Mouse (Mus musculus) embryonic stem cell, embryonic (primary cell): ENCODE measurements around the gene Sec24b.

Experiments
- CTCF ChIA-PET, 4 experiments: fragments of 300-600 bp in 2 of 4; fragments of 350-600 bp in 2 of 4; sonication (Branson Sonifier 250); formaldehyde crosslinking; loops; one replicate each; lab custom pipeline; 2022; ENCODE audit warnings: inconsistent platforms in 2 of 4; lab: Charles Lee
- POLR2A ChIA-PET, 4 experiments: fragments of 300-600 bp in 2 of 4; fragments of 350-600 bp in 2 of 4; sonication (Branson Sonifier 250); formaldehyde crosslinking; loops; one replicate each; lab custom pipeline; 2022; ENCODE audit warnings: antibody characterized with exemption in 4 of 4, inconsistent platforms in 1 of 4; lab: Charles Lee

Sec24b gene

DNA sequence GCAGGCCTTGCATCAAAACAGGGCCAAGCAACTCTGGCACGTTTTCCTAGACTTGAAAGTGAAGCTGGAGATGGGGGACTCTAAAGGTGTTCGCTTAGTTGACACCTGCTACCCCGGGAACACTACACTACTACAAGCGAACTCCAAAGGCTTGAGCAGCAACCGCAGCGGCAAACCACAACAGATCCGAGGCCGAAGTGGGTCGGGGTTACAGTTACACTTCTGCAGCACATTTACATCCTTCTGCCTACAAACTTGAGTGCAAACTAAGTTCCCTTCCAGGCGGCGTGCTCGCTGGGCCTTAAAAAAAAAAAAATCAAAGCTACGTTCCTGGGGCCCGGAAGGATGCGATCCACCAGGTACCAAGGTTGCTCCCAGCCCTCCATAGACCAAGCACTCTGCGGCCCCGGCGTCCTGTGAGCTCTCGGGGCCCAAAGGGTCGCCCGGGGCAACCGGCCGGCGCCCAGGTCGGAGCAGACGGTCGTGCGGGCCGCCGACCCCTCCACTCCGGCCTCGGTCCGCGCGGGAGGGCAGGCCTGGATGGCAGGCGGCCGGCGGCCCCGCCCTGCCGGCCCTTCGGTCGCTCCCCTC, 1.5 kb downstream of the Sec24b start:
- ChIA-PET CTCF (interaction anchor here in 3 of 4 experiments (0.6 to 1.6 kb wide), 8 partner anchors 8 to 851 kb away, joined by 3 to 7 read pairs (median 4); no protein-coding TSS in a partner anchor), POLR2A (interaction anchor here in 3 of 4 experiments (0.6 to 1.4 kb wide), 12 partner anchors 8 to 1632 kb away, joined by 3 to 6 read pairs (median 3); no protein-coding TSS in a partner anchor)

DNA sequence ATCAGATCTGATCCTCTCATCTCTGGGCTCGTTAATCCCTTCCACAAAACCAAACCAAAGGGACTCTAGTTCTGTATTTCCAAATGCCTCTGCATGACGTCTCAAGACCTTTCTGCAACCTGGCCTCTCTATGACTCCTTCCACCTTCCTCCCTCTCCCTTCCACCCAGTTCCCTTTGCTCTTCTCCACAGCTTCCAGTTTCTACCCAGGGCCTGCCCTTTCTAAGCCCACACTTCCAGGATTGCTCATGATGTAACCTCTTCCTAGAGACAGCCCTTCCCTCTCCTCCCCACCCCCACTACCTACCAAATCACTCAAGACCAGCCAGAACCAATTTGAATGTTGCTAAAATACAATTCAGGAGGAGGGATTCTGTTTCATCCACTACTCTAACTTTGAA, 2.9 kb downstream of the Sec24b start:
- CTCF ChIA-PET = no interaction called here
- POLR2A ChIA-PET = no interaction called here

DNA sequence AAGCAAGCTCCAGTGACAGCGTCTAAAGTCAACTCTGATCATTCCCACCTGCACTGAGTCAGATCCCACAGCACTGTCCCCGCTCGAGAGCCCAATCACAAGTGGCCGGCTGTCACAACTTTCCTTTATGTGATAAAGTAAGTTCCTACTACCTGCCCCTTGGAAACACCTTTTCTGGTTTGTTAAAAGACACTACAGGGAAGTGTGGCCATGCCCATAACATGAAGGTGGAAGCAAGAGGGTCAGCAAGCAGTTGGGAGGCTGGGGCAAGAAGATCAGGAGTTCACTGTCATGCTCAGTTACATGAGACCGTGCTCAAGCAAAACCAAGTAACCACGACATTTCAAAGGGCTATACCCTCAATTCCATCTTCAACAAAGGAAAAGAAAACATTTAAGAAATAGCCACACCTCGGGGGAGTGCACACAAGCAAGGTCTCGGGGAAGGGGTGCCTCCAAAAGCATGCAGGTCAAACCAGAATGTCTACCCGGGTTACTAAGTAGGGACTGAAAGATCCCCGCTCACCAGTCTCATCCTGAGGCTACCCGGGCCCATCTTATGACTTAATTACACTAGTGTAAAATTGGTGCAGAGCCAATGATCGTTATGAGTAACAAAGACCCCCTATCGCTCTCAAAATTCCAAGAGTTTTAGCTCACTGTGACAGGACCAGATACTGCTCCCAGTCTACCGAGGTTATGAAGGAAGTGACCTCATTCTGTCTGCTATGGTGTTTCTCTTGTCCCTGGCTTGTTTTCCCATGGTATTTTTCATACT, 3.6 kb downstream of the Sec24b start:
- CTCF ChIA-PET = interaction anchor here in 1 of 4 experiments (0.9 kb wide), 1 partner anchor 43 kb away, joined by 3 read pairs; no protein-coding TSS in a partner anchor
- POLR2A ChIA-PET = no interaction called here

DNA sequence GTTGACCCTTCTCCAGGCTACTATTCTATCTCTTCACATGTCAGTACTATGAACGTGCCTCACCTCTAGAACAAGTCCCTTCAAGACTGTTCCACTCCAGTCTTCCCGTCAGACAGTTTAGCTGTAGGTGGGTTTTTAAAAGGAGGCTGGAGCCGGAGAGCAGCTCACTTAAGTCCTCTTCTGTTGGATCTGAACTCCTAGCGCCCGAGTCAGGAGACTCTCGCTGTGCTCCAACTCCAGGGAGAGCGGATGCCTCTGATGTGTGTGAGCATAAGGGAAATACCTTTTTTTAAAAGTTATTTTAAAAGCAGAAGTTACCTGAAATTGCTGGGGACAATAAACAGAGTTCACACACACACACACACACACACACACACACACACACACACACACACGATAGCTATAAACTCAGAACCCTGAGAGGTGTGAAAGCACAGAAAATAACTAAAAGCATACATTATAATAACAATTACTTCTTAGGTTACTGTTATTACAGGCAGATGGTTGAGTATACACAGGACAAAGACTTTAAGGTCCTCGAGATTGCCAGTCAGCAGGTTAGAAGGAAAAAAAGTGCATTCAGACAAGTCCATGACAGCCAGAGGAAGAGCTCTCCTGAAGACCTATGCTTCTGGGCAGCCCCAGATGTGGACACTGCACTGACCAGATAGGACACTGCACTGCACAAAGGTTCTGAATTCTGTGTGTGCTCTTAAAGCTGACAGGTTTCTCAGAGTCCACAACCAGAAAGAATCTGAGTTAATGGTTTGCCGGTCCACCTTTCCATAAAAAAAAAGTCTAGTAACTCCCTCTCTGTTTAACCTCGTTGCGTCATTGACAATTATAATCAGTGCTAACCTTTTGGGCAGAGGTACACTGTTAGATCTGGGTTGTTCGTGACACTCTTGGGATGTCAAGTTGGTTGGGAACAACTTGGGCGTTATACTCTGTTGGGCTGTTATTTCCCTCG, 5.7 kb downstream of the Sec24b start:
- ChIA-PET POLR2A (no interaction called here), CTCF (interaction anchor here in 2 of 4 experiments (0.7 to 1.6 kb wide), 2 partner anchors 137 to 615 kb away, joined by 3 to 4 read pairs; no protein-coding TSS in a partner anchor)

DNA sequence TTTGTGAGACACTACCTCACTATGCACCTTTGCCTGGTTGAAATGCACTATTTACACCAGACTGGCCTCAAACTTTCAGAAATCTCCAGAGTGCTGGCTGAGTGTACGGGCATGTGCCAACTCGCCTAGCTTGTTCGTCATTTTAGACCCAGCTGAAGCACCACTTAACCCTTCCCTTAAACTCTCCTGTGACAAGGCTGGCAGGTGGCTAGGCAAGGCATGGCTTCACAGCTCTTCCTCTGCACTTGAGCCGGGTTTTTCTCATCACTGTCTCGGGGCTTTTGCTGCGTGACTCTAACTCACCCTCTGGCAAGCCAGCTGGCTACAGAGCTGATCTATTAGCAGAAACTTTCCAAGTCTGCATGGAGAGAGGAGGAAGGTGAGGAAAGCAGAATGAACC, 6.8 kb downstream of the Sec24b start:
- POLR2A ChIA-PET = interaction anchor here in 1 of 4 experiments (0.6 kb wide), 1 partner anchor 837 kb away, joined by 3 read pairs; no protein-coding TSS in a partner anchor
- CTCF ChIA-PET = interaction anchor here in 1 of 4 experiments (1.6 kb wide), 1 partner anchor 136 kb away, joined by 3 read pairs; no protein-coding TSS in a partner anchor

DNA sequence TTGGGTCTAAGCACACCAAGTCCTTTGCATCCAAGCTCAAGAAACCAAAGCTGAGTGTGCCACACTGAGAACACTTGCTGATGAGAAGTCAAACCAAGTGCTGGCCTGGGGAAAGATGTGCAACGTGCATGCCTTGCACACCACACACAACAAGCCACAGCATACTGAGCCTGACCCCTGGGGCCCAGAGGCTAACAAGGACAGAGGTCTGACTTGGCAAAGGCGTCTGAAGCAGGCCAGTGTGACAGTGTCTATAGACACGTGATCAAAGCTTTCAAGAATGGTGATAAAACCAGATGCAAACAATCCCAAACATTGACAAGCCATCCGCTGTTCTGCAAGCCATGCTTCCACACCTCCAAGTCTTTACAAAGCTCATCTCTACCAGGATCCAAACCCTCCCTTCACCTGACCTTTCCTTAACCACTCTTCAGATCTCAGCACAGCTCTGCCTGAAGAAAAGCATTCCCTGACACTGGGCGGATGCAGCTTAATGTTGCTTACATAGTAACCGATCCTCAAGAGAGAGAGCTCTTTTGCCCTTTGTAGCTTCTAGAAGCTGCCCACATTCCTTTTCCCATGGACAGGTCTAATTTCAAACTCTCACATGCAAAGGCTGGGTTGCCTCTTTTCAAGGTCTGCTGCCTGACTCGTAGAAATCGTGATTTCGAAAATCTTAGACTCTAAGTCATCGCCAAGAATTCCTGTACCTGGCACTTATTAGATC, 7.8 kb downstream of the Sec24b start:
- ChIA-PET POLR2A (interaction anchor here in 2 of 4 experiments (1.2 to 3.2 kb wide), 5 partner anchors 12 to 52 kb away, joined by 3 to 10 read pairs (median 3); no protein-coding TSS in a partner anchor), CTCF (interaction anchor here in 1 of 4 experiments (0.7 kb wide), 1 partner anchor 111 kb away, joined by 3 read pairs; no protein-coding TSS in a partner anchor)

DNA sequence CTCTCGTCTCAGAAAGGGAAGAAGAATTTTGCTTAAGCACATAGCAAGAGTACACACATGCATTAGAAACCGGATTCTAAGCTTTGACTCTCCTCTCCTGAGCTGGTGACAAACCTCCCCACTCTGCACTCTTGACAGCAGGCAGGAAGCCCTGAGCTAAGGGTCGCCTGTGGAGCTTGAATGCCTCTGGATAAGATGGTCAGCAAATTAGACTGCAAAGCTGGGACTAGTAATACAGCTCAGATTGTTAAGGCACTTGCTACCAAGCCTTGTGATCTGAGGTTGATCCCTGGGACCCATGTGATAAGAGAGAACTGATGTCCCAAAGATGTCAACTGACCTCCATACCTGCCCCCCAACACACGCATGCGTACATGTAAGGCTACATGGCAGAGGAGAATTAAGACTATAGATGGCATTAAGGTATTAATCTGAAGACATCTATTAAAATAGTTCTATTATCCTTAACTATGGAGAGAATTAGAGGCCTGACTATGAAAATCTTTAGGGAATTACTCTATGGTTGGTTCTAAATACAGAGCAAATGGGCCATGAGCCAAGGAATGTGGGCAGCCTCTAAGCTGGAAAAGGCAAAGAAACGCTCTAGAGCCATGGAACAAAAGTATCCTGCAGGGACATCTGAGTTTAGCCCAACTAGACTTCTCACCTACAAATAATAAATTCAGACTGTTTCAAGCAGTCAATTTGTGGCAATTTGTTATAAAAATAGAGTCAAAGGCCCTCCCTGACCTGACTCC, 8.6 kb downstream of the Sec24b start:
- CTCF ChIA-PET = interaction anchor here in 2 of 4 experiments (0.8 to 1.9 kb wide), 2 partner anchors 8 to 176 kb away, joined by 3 to 7 read pairs; no protein-coding TSS in a partner anchor
- POLR2A ChIA-PET = interaction anchor here in 2 of 4 experiments (1.2 to 3.2 kb wide), 5 partner anchors 10 to 51 kb away, joined by 3 to 10 read pairs (median 3); no protein-coding TSS in a partner anchor

DNA sequence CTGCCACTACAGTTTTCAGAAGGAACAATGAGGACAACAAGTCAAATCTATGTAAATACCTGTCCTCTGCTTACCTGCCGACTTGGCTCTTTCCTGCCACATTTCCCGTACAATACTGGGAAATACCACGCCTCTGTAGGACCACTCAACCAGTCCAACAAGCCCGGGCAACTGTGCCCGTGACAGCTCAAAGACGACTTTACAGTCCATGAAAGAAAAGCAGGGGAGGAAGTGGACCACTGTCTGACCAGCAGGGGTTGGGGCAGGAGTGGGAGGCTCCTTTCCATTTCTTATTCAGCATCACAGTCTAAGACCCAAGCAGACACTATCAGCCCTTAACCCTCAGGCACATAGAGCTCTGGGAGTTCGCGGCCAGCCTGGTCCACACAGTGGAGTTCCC, 9.2 kb downstream of the Sec24b start:
- ChIA-PET CTCF (interaction anchor here in 2 of 4 experiments (0.8 to 1.9 kb wide), 2 partner anchors 8 to 176 kb away, joined by 3 to 7 read pairs; no protein-coding TSS in a partner anchor), POLR2A (interaction anchor here in 2 of 4 experiments (1.1 to 3.2 kb wide), 3 partner anchors 8 to 21 kb away, joined by 3 to 10 read pairs (median 4); no protein-coding TSS in a partner anchor)

DNA sequence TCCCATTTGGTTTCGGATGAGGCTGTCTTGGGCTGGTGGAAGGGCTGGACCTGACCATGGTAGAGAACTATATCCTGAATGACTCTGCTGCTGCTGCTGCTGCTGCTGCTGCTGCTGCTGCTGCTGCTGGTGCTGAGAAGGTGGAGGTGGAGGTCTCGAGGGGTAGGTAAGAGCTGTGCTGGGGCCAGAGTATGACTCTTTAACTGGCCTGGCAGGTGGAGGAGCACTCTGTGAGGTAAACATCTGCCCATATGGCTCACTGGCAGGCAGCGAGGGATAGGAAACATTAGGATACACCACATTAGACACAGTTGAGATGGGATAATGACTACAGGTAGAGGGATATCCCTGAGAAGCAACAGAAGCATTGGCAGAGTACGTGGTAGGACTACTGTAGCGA, 20.6 kb downstream of the Sec24b start:
- ChIA-PET CTCF (interaction anchor here in 1 of 4 experiments (0.6 kb wide), 1 partner anchor 34 kb away, joined by 3 read pairs; no protein-coding TSS in a partner anchor), POLR2A (interaction anchor here in 1 of 4 experiments (0.8 kb wide), 1 partner anchor 13 kb away, joined by 3 read pairs; no protein-coding TSS in a partner anchor)

DNA sequence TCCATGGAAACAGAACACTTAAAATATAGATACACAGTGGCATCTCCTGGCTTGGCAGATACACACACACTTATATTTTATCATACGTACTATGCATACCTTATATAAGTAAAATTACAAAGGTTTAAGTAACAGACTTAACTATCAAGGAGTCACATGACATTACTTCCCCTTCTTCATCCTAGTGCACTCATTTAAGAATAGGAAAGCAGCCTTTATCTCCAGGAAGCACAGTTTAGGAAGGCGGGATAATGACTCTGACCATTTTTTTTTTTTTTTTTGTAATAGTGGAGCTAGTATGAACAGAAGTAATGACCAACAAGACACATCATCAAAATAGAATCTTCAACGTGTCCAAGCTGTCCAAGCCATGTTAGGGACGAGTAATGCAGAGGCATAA, 21.3 kb downstream of the Sec24b start:
- ChIA-PET POLR2A (interaction anchor here in 1 of 4 experiments (1.3 kb wide), 1 partner anchor 13 kb away, joined by 3 read pairs; no protein-coding TSS in a partner anchor), CTCF (interaction anchor here in 1 of 4 experiments (0.6 kb wide), 1 partner anchor 35 kb away, joined by 3 read pairs; no protein-coding TSS in a partner anchor)

DNA sequence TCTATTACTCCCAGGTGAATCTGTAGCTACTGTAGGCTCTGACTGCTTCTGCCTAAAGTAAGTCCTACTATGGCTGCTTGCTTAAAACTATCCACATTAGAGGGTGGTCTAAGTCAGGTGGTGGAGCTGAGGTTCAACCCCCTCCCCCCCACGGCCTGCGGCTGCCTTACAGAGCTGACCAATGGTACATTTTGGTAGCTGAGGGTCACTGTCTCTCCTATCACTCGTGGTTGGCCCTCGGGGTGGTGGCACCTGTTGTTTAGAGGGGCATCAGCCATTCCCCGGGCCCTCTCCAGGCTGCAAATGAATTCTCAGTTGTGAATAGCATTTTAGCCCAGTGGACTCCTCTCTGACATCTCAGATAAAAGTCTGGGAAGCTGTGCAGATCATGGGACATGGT, 32.6 kb downstream of the Sec24b start:
- ChIA-PET POLR2A (no interaction called here), CTCF (no interaction called here)

DNA sequence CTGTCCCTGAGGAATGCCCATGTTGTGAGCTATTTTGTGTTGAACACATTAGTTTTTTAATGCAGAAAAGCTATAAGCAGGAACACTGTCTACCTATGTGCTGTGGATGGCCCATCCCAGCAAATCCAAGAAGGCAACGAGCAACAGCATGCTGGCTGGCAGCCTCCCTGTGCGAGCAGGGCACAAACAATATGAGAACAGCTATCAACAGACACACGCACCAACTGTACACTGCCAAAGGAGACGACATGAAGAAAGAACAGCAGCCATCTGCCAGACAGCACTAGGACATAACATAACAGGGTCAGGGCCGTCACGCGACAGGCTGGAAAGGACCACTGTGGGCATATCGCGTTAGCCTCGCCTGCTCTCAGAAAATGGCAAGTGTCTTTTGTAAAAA, 35.2 kb downstream of the Sec24b start:
- ChIA-PET POLR2A (interaction anchor here in 2 of 4 experiments (0.7 to 1.1 kb wide), 3 partner anchors 9 to 138 kb away, joined by 3 read pairs; no protein-coding TSS in a partner anchor), CTCF (no interaction called here)

DNA sequence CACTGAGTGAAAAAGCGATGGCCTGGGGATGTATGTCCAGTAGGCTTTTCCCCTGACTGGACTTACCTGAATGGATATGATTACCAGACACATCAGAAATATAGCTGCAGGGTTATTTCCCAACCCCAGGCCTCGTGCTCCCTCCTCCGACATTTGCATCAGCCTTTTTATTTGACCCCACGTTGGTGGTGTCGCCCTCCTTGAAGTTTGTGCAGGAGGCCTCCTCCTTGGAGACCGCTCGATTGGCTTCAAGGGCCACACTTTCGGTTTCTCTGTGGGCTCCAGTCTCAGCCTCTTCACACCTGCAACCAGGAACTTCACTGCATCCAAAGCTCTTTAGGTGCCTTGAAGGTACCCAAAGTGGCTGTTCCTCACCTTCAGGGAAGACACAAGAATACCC, 35.8 kb downstream of the Sec24b start:
- POLR2A ChIA-PET = interaction anchor here in 1 of 4 experiments (1.0 to 1.5 kb wide), 2 partner anchors 20 to 137 kb away, joined by 3 read pairs; no protein-coding TSS in a partner anchor

DNA sequence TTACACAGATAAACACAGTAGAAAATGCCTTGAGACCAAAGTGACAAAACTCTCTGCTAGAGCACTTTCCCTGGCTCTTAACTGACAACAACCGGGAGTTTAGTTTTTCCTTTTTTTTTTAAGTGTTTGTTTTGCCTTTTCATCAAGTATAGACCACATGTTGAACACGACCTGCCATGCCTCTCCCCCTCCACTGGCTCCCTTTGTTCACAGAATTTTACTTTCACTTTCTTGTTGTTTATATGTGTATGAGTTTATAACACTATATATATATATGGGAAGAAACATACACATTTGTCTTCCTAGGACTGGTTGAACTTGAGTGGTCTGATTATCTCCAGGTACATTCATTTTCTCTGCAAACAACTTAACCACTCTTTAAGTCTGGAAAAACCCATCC, 48.4 kb downstream of the Sec24b start:
- CTCF ChIA-PET = no interaction called here
- POLR2A ChIA-PET = no interaction called here

More for the DNA sequence above, 35.8 kb downstream of the Sec24b start:
- CTCF ChIA-PET = interaction anchor here in 1 of 4 experiments (0.5 kb wide), 1 partner anchor 155 kb away, joined by 3 read pairs; no protein-coding TSS in a partner anchor

DNA sequence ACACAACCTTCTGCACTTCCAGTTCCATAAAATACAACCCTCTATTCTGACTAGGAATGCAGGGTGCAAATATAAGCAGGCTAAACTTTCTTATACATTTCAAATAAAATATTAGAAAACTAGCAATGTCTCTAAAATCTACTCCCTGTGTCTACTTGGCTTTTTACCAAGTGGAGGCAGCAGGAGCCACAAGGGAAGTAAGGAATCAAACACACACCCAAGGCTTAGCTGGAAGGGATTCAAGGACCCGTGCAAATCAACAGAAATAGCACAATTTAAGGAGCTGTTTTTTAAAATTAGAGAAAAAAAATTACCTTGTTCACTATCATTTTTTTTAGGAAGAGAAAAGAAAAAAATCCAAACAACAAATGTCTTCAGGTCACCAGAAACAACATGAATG, 50.1 kb downstream of the Sec24b start:
- ChIA-PET CTCF (interaction anchor here in 1 of 4 experiments (0.6 kb wide), 1 partner anchor 259 kb away, joined by 3 read pairs; no protein-coding TSS in a partner anchor), POLR2A (interaction anchor here in 1 of 4 experiments (0.7 kb wide), 1 partner anchor 96 kb away, joined by 6 read pairs; no protein-coding TSS in a partner anchor)

DNA sequence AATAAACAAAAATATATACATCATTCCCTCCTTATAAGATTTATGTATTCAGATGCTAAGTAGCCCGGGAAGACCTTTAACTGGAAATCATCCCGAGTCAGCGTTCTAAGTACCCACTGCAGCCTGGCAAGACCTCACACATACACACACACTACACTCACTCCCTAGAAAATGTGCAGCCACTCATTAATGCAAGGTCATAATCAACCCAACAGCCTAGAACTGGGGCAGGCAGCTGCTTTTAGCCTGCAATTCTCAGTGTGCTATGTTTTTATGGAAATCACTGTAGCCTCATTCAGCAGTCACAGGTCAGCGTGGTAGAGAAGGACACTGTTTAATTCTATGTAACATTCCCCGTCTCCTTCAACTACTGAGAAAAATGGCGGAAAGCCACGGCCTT, 55.2 kb downstream of the Sec24b start:
- ChIA-PET POLR2A (no interaction called here), CTCF (no interaction called here)
